Mouse (Mus musculus) embryo, embryonic 11.5 days (tissue): ENCODE data around the gene Zfp146.
A peak's percentile ranks its signal among the peaks of the same experiment; 100 is the strongest.
"Not testable (repeated sequence)": the region's sequence is repeated elsewhere in the genome, so short reads cannot be mapped to it uniquely, and the experiment has no call there.

Source experiments
- DNase-seq: peaks from one replicate; pipeline ENCODE4 v3.0.0-alpha.2; 2012; ENCODE audit warnings: low read depth, low spot score

Zfp146 gene

DNA sequence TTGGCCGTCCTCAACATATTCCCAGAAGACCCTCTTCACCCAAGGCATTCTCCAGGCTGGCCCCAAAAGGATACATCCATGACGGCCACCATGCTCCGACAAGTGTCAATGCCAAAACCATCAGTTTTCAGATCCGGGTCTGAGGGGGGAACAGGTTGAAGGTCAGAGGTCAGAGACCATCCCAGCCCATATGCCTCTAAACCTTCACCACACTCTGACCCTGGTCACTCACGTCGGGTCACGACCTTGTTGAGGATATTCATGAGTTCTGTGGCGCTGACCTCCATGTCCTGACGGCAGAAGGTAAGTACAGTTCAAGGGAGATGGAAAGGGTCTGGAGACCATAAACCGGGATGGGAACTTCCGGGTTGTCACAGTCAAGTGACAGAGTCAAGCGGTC is 22.5 kb upstream of the Zfp146 start:
- no peak for DNase-seq

GRCm38 (mm10) chr7:30189116-30189491 is 19.6 kb upstream of the Zfp146 start:
- DNase-seq: no peak

DNA sequence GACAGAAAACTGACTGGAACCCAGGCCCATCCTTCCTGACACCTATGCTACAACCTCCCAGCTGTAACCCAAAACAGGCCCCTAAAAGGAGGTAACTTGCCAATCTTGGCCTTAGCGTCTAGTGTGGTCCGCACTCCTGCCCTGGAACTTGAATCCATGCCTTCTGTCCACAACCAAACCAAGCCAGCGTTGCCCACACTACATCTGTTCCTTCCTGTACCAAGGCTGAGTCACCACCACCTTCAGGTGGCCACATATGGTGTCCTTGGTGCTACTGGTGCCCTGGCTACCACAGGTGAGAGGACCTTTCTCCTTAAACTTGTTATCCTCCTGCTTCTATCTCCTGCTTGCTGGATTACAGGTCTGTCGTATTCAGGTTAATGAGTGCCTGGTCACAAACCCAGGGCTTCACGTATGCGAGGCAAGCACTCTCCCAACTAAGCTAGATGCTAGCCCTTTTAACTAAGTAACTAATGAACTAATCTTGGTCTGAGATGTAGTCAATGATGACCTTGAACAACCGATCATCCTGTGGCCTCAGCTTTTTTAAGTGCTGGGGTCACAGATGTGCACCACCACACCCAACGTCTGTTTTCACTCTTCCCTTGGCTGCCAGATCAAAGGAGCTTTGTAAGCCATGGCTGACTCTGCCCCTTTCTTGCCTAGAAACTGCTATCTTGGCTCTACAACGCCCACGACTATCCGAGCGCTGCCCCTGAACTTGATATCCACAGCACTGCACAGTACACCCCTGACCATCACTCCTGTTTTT is 19.0 kb upstream of the Zfp146 start:
- no peak for DNase-seq

GRCm38 (mm10) chr7:30184641-30185348 is 15.2 kb upstream of the Zfp146 start:
- DNase-seq: no peak

GRCm38 (mm10) chr7:30183879-30184289 is 14.3 kb upstream of the Zfp146 start, which contains the start of gene Cox7a1:
TSS of gene Cox7a1 (plus strand) at chr7:30184144.
- DNase-seq: peak; percentile 54

DNA sequence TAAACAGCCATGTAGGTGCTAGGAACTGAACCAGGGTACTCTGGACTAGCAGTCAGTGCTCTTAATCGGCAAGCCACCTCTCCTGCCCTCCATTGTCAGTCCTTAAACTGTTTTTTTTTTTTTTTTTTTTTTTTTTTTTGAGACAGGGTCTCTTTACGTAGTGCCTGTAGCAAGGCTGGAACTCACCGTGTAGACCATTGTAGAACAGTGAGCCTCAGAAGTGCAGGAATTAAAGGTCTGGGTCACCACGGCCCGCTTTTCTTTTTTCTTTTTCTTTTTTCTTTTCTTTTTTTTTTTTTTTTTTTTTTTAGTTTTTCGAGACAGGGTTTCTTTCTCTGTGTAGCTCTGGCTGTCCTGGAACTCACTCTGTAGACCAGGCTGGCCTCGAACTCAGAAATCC is 13.6 kb upstream of the Zfp146 start:
- DNase-seq: not testable (repeated sequence)

GRCm38 (mm10) chr7:30181929-30182328 is 12.4 kb upstream of the Zfp146 start:
- DNase-seq: not testable (repeated sequence)

DNA sequence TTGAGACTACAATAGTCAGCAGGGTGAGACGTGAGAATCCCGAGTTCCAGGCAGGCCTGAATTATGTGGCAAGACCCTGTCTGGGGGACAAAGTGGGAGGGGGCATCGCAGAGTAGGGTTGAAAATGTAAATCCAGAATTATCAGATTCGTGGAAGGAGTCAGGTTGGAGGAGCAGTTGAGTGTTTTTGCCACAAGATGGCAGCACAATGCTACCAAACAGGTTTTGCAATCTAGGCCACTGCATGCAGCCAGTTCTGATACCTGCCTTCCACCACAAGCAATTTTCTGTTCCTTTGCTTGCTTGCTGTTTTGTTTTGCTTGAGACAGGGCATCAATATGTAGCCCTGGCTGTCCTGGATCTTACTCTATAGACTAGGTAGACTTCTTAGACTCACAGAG is 11.8 kb upstream of the Zfp146 start:
- peak; percentile 56 for DNase-seq

DNA sequence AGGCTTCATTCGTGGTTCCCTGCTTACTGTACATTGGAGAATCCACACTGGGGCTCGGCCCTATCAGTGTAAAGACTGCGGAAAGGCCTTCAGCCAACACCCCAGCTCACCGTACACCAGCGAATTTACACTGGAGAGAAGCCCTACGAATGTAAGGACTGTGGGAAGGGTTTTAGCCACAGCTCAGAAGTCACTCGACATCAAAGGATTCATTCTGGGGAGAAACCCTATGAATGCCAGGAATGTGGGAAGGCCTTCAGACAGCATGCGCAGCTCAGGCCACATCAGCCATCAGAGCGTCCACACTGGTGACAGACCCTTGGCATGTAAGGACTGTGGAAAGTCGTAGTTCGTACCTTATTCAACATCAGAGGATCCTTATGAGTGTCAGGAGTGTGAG is 8.7 kb upstream of the Zfp146 start:
- DNase-seq: no peak

GRCm38 (mm10) chr7:30176474-30176873 is 6.9 kb upstream of the Zfp146 start:
- DNase-seq: no peak

GRCm38 (mm10) chr7:30170283-30170951 is 867 bp upstream of the Zfp146 start:
- no peak for DNase-seq

- DNase-seq: peak; percentile 41
These were observed 502 bp downstream of the Zfp146 start for GRCm38 (mm10) chr7:30168914-30169582.

DNA sequence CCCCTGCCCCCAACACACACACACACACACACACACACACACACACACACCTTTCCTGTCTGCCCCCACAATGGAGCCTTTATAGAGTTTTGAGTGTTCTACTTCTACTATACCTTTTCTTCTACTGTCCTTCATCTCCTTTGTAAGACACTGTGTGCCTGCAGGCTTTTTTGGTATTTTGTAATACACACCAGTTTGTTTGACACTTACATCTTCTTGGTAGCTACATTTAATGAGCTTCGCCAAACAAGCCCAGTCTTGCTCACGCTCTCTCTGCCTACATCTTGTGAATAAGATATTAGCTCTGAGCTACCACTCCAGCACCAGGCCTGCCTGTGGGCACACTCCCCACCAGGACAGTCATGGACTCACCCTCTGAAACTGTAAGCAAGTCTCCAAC is 4.8 kb downstream of the Zfp146 start:
- DNase-seq: no peak

DNA sequence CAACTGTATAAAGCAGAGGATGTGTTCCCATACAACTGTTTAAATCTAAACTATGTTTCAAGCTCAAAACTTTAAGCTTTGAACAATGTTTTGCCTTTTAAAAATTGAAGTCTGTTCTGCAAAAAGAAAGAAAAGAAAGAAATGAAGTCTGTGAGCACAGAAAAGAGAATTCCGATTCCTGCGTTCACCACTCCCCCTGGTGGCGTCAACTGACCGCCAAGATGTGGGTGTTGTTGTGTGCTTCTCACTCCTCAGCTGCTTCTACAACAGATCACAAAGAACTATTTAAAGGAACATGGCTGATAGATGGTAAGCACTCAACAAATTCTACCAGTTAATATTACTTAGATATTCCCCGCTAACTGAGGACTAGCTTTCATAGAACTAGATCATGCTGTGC is 6.4 kb downstream of the Zfp146 start:
- no peak for DNase-seq

DNA sequence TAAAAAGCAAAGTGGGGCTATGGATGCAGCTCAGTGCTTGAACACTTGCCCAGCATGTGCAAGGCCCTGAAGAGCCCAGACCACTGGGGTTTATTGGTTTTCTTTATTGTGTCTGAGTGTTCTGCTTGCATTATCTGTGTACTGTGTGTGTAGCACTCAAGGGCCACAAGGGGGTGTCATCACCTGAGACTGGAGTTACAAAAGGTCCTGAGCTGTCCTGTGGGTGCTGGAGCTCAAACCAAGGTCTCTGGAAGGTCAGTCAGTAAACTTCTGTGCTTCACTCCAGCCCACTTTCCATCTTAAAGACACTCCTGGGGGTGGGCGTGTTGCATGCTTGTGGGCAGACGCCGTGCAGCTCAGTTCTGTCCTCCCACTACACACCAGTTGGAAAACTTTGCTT is 14.0 kb downstream of the Zfp146 start:
- no peak for DNase-seq

DNA sequence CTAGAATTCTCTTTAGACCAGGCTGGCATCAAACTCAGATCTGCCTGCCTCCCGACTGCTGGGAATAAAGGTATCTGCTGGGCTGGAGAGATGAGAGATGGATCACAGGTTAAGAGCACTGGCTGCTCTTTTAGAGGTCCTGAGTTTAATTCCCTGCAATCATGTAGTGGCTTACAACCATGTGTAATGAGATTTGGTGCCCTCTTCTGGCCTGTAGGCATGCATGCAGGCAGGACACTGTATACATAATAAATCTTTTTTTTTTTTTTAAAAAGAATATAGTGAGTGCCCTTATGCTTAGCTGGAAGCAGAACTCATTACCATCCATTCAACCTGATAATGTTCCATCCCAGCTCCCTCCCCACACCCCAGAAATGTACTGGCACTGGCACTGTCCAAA is 15.5 kb downstream of the Zfp146 start:
- no peak for DNase-seq

DNA sequence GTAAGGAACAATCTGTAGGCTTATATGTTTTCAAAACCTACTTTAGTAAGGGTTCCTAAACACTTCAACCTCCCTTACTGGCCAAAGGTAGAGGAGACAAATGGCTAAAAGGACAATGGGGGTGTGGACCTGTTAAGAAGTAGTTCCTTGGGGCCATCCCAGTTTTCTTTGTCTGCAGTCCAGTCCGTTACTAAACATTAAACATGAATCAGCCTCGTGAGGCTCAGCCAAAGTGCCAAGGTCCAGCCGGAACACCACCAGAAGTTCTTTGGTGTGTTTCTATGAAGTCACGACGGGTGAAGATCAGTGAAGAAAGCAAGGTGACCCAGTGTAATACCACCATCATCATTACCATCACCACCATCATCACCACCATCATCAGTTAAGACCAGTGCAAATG is 22.5 kb downstream of the Zfp146 start:
- DNase-seq: no peak

- DNase-seq: peak; percentile 79
These were observed 25.9 kb downstream of the Zfp146 start for GRCm38 (mm10) chr7:30143555-30144209.

DNA sequence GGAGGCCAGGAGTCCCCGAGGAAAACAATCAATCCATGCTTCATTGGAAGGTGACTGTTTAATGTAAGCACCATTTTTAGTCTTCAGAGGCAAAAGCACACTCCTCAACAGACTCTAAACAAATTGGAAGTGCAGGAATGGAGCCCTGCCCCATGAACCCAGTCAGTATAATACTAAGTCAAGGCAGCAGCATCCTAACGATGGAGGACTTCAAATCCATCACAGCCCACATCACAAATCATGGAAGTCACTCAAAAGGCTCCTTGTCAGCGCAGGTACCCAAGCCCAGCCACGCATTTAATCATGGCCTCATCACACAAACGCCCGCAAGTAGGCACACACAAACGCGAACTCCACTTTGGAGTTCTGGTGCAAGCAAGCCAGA is 26.4 kb downstream of the Zfp146 start:
- no peak for DNase-seq

GRCm38 (mm10) chr7:30136826-30137225 is 32.7 kb downstream of the Zfp146 start:
- no peak for DNase-seq

DNA sequence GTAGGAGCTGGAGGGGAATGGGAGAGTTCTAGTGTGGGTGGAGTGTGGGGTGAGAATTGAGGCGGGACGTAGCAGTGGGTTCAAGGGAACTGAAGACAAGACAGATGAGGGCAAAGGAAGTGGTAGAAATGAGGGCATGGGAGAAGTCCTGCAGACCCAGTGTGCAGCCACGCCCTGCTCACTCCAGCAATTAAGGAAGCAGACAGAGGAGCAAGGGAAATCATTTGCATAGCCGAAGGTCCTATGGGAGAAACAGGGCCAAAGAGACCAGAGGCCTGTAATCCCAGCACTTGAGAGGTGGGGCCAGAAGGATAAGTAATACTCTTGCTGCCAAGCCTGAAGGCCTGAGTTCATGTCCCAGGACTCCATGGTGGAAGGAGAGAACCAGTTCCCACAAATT is 37.2 kb downstream of the Zfp146 start:
- DNase-seq: no peak

- DNase-seq: no peak
These were observed 39.6 kb downstream of the Zfp146 start for GRCm38 (mm10) chr7:30129900-30130299.
